Mouse (Mus musculus): ENCODE data around the gene St6galnac5. TPM values are rescaled to one million over a fixed set of nuclear protein-coding genes. Genes with fewer than 3 reads are reported as not detected.

Gene St6galnac5
- total and polyA plus RNA-seq, 2 experiments: not detected

GRCm38 (mm10) chr3:152855006-152855614 is 126.9 kb downstream of the St6galnac5 start:
- no peaks in the 10 kb centered on the region for H3K79me2 ChIP-seq (ENCODE audit: control insufficient read depth, insufficient read depth, low read length)
- 79% methylated on average over 12 of the region's 12 CpGs for WGBS
- H3K36me3 ChIP-seq (ENCODE audit: control insufficient read depth, insufficient read depth, low read length): no peaks in the 10 kb centered on the region
- no peaks in the 10 kb centered on the region for H3K4me1 ChIP-seq (ENCODE audit: control insufficient read depth, insufficient read depth, low read length)
- no peaks in the 10 kb centered on the region for H3K27me3 ChIP-seq (ENCODE audit: control insufficient read depth, insufficient read depth, low read length)
- no peak for DNase-seq (ENCODE audit: extremely low read depth, low read depth, low spot score)
- TF ChIP-seq CTCF (IDR thresholded peaks at IDR 0.05; ENCODE audit: low read depth, low read length): no peak
- H3K4me3 ChIP-seq (ENCODE audit: insufficient read depth, low read depth, low read length): no peak overlapping the region
- no peak overlapping the region for H3K27ac ChIP-seq (replicated peaks; ENCODE audit: insufficient read depth, low read depth, low read length)
- no peak overlapping the region for H3K9ac ChIP-seq (ENCODE audit: low read depth, low read length)

DNA sequence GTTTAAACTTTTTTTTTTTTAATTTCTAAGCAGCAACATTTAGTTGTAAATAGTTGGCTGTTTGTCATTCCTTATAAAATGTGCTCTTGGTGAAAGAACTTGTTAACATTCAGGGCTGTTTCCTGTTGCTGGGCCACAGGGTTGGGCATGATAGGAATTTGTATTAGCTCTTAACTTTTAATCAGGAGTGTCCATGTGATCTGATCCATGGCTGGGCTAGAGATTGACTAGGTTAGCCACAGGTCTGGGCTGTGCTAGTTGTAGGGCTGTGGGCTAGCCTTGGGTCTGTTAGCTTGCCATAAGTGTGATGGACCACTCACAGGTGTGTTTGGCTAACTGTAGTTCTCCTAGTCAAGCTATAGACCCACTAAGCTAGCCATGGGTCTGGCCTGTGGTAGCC is 138.1 kb downstream of the St6galnac5 start:
- Histone ChIP-seq H3K4me3 (ENCODE audit: insufficient read depth, low read depth, low read length) (no peak overlapping the region), H3K27ac (replicated peaks; ENCODE audit: insufficient read depth, low read depth, low read length) (no peak overlapping the region), H3K4me1 (ENCODE audit: control insufficient read depth, insufficient read depth, low read length) (no peaks in the 10 kb centered on the region), H3K27me3 (ENCODE audit: control insufficient read depth, insufficient read depth, low read length) (no peaks in the 10 kb centered on the region), H3K36me3 (ENCODE audit: control insufficient read depth, insufficient read depth, low read length) (no peaks in the 10 kb centered on the region), H3K79me2 (ENCODE audit: control insufficient read depth, insufficient read depth, low read length) (no peaks in the 10 kb centered on the region), H3K9ac (ENCODE audit: low read depth, low read length) (no peak overlapping the region)
- no peak for TF ChIP-seq CTCF (IDR thresholded peaks at IDR 0.05; ENCODE audit: low read depth, low read length)
- TF ChIP-seq POLR2A (IDR thresholded peaks at IDR 0.05; ENCODE audit: extremely low read depth, insufficient read depth, low read length): no peak
- no peak for DNase-seq (ENCODE audit: extremely low read depth, low read depth, low spot score)

DNA sequence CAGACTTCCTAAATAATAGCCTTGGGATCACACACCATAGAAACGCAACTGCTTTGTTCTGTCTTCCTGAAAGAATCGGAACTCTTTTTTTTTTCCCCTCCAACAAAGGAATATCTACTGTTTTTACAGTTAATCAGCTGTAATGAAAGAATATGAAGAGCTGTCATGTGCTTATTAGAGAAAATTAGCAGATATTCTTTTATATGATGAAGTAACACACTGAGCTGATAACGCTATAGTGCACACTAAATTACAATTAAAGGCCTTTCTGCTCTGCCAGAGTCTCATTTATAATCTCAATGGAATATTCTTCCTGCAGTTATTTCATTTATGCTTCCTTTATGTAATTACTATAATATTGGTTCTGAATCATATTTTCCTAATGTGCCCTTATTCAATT is 139.4 kb downstream of the St6galnac5 start:
- no peak overlapping the region for H3K27ac ChIP-seq (replicated peaks; ENCODE audit: insufficient read depth, low read depth, low read length)
- no peak overlapping the region for H3K4me3 ChIP-seq (ENCODE audit: insufficient read depth, low read depth, low read length)
- no peaks in the 10 kb centered on the region for H3K79me2 ChIP-seq (ENCODE audit: control insufficient read depth, insufficient read depth, low read length)
- DNase-seq (ENCODE audit: extremely low read depth, low read depth, low spot score): no peak
- no peaks in the 10 kb centered on the region for H3K4me1 ChIP-seq (ENCODE audit: control insufficient read depth, insufficient read depth, low read length)
- H3K27me3 ChIP-seq (ENCODE audit: control insufficient read depth, insufficient read depth, low read length): no peaks in the 10 kb centered on the region
- TF ChIP-seq POLR2A (IDR thresholded peaks at IDR 0.05; ENCODE audit: extremely low read depth, insufficient read depth, low read length) (no peak), CTCF (IDR thresholded peaks at IDR 0.05; ENCODE audit: low read depth, low read length) (no peak)
- 90% methylated on average over 3 of the region's 3 CpGs for WGBS
- H3K9ac ChIP-seq (ENCODE audit: low read depth, low read length): no peak overlapping the region
- H3K36me3 ChIP-seq (ENCODE audit: control insufficient read depth, insufficient read depth, low read length): no peaks in the 10 kb centered on the region

DNA sequence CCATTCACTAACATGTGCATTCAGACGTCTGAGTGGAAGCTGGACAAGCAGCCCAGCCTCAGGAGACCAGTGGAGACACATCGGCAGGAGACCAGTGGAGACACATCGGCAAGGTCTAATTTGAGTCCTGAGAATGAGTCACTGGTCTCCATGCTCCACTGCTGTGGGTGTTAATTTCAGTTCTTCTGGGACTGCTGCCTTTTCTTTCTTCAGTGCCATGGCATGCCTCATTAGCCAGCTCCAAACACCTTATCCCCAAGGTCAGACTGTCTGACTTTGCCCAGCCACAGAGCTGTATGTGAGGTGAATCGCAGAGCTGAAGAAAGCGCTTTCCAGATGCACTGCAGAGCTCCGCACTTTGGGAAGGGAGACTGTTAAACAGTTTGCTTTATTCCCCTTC is 140.8 kb downstream of the St6galnac5 start:
- H3K27ac ChIP-seq (replicated peaks; ENCODE audit: insufficient read depth, low read depth, low read length): no peak overlapping the region
- no peaks in the 10 kb centered on the region for H3K79me2 ChIP-seq (ENCODE audit: control insufficient read depth, insufficient read depth, low read length)
- DNase-seq (ENCODE audit: extremely low read depth, low read depth, low spot score): no peak
- H3K27me3 ChIP-seq (ENCODE audit: control insufficient read depth, insufficient read depth, low read length): no peaks in the 10 kb centered on the region
- WGBS: 92% methylated on average over 6 of the region's 6 CpGs
- no peaks in the 10 kb centered on the region for H3K36me3 ChIP-seq (ENCODE audit: control insufficient read depth, insufficient read depth, low read length)
- H3K4me3 ChIP-seq (ENCODE audit: insufficient read depth, low read depth, low read length): no peak overlapping the region
- H3K4me1 ChIP-seq (ENCODE audit: control insufficient read depth, insufficient read depth, low read length): no peaks in the 10 kb centered on the region
- TF ChIP-seq CTCF (IDR thresholded peaks at IDR 0.05; ENCODE audit: low read depth, low read length): no peak
- TF ChIP-seq POLR2A (IDR thresholded peaks at IDR 0.05; ENCODE audit: extremely low read depth, insufficient read depth, low read length): no peak
- no peak overlapping the region for H3K9ac ChIP-seq (ENCODE audit: low read depth, low read length)

GRCm38 (mm10) chr3:152837938-152838337 is 144.1 kb downstream of the St6galnac5 start:
- Histone ChIP-seq H3K4me3 (ENCODE audit: insufficient read depth, low read depth, low read length) (no peak overlapping the region), H3K4me1 (ENCODE audit: control insufficient read depth, insufficient read depth, low read length) (no peaks in the 10 kb centered on the region), H3K36me3 (ENCODE audit: control insufficient read depth, insufficient read depth, low read length) (no peaks in the 10 kb centered on the region), H3K9ac (ENCODE audit: low read depth, low read length) (no peak overlapping the region), H3K27me3 (ENCODE audit: control insufficient read depth, insufficient read depth, low read length) (no peaks in the 10 kb centered on the region), H3K27ac (replicated peaks; ENCODE audit: insufficient read depth, low read depth, low read length) (no peak overlapping the region), H3K79me2 (ENCODE audit: control insufficient read depth, insufficient read depth, low read length) (no peaks in the 10 kb centered on the region)
- DNase-seq (ENCODE audit: extremely low read depth, low read depth, low spot score): no peak
- 91% methylated on average over 1 of the region's 1 CpGs for WGBS
- TF ChIP-seq POLR2A (IDR thresholded peaks at IDR 0.05; ENCODE audit: extremely low read depth, insufficient read depth, low read length) (no peak), CTCF (IDR thresholded peaks at IDR 0.05; ENCODE audit: low read depth, low read length) (no peak)

DNA sequence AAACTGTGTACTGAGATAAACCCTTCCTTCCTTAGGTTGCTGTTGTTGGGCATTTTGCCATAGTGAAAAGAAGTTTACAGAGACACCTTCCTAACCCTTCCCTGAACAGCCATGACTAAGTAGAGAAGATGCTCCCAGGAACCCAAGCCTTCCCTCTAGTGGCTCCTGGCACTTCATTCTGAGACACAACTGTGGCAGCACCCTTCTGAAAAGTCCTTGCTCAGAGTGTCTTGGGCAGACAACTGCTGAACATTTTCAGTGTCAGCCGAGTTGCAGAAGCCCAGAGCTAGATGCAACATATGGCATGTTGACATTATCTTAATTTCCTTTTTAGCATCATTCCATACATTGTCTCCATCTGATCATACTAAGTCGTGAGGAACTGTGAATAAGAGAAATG is 144.6 kb downstream of the St6galnac5 start:
- H3K9ac ChIP-seq (ENCODE audit: low read depth, low read length): no peak overlapping the region
- no peak overlapping the region for H3K27ac ChIP-seq (replicated peaks; ENCODE audit: insufficient read depth, low read depth, low read length)
- no peak for DNase-seq (ENCODE audit: extremely low read depth, low read depth, low spot score)
- H3K79me2 ChIP-seq (ENCODE audit: control insufficient read depth, insufficient read depth, low read length): no peaks in the 10 kb centered on the region
- no peak overlapping the region for H3K4me3 ChIP-seq (ENCODE audit: insufficient read depth, low read depth, low read length)
- H3K4me1 ChIP-seq (ENCODE audit: control insufficient read depth, insufficient read depth, low read length): no peaks in the 10 kb centered on the region
- TF ChIP-seq CTCF (IDR thresholded peaks at IDR 0.05; ENCODE audit: low read depth, low read length) (no peak), POLR2A (IDR thresholded peaks at IDR 0.05; ENCODE audit: extremely low read depth, insufficient read depth, low read length) (no peak)
- H3K36me3 ChIP-seq (ENCODE audit: control insufficient read depth, insufficient read depth, low read length): no peaks in the 10 kb centered on the region
- WGBS: 51% methylated on average over 2 of the region's 2 CpGs
- H3K27me3 ChIP-seq (ENCODE audit: control insufficient read depth, insufficient read depth, low read length): no peaks in the 10 kb centered on the region

Data from liver, adult 2 months (tissue).